Mouse (Mus musculus): ENCODE data around the gene Diexf. TPM values are rescaled to one million over a fixed set of nuclear protein-coding genes. Genes with fewer than 3 reads are reported as not detected.

The Diexf gene
- total RNA-seq (2022): 10 to 100 TPM; 16.7 to 24.1 (median 20.8) TPM

GRCm38 (mm10) chr1:193129786-193130455 is at the start of gene Diexf:
Gene Diexf, minus strand, starts transcription at chr1:193130272.
- peak; percentile 92 for DNase-seq

- no peak for DNase-seq
Observed at GRCm38 (mm10) chr1:193174143-193174733, 44.2 kb upstream of the Diexf start.

GRCm38 (mm10) chr1:193173810-193174129 is 43.7 kb upstream of the Diexf start:
- no peak for DNase-seq

- DNase-seq: peak; percentile 96
Observed at GRCm38 (mm10) chr1:193172991-193173809, 43.1 kb upstream of the Diexf start.

GRCm38 (mm10) chr1:193169856-193170255 is 39.8 kb upstream of the Diexf start:
- no peak for DNase-seq

GRCm38 (mm10) chr1:193169228-193169627 is 39.2 kb upstream of the Diexf start:
- no peak for DNase-seq

GRCm38 (mm10) chr1:193167746-193168145 is 37.7 kb upstream of the Diexf start, which contains the start of gene A130010J15Rik:
Gene A130010J15Rik, plus strand, starts transcription at chr1:193168046.
- no peak for DNase-seq

- DNase-seq: no peak
Observed at GRCm38 (mm10) chr1:193160317-193161032, 30.4 kb upstream of the Diexf start.

GRCm38 (mm10) chr1:193159613-193160012 is 29.5 kb upstream of the Diexf start:
- DNase-seq: no peak

- no peak for DNase-seq
Observed at GRCm38 (mm10) chr1:193159163-193159562, 29.1 kb upstream of the Diexf start.

- DNase-seq: no peak
Observed at GRCm38 (mm10) chr1:193157111-193157492, 27.0 kb upstream of the Diexf start.

GRCm38 (mm10) chr1:193156316-193157110 is 26.4 kb upstream of the Diexf start:
- DNase-seq: no peak

GRCm38 (mm10) chr1:193153561-193153960 is 23.5 kb upstream of the Diexf start:
- no peak for DNase-seq

GRCm38 (mm10) chr1:193152872-193153271 is 22.8 kb upstream of the Diexf start, which contains the start of gene Irf6:
Gene Irf6, plus strand, starts transcription at chr1:193153111.
- peak; percentile 64 for DNase-seq

GRCm38 (mm10) chr1:193151134-193151533 is 21.1 kb upstream of the Diexf start:
- DNase-seq: no peak

- DNase-seq: no peak
Observed at GRCm38 (mm10) chr1:193149231-193149630, 19.2 kb upstream of the Diexf start.

GRCm38 (mm10) chr1:193146416-193146815 is 16.3 kb upstream of the Diexf start:
- no peak for DNase-seq

- no peak for DNase-seq
Observed at GRCm38 (mm10) chr1:193145101-193145500, 15.0 kb upstream of the Diexf start.

GRCm38 (mm10) chr1:193144516-193144915 is 14.4 kb upstream of the Diexf start:
- DNase-seq: no peak

- no peak for DNase-seq
Observed at GRCm38 (mm10) chr1:193142517-193143062, 12.5 kb upstream of the Diexf start.

- no peak for DNase-seq
Observed at GRCm38 (mm10) chr1:193141118-193141517, 11.0 kb upstream of the Diexf start.

- DNase-seq: no peak
Observed at GRCm38 (mm10) chr1:193138669-193139068, 8.6 kb upstream of the Diexf start.

All from adrenal gland, adult 8-10 months (tissue).